Mouse (Mus musculus) kidney, embryonic 16.5 days (tissue): ENCODE data around the gene Ofcc1. TPM values are rescaled to one million over a fixed set of nuclear protein-coding genes. Genes with fewer than 3 reads are reported as not detected.

Experiments
- ATAC-seq: fragments of 200-750 bp; cut with Nextera tagmentation; 2 replicates; pipeline ENCODE4 v1.8.0; 2017; ENCODE audit warnings: moderate TSS enrichment; ENCODE audit not compliant: low FRiP score, low TSS enrichment
- H3K27ac ChIP-seq: fragments of 300-500 bp; sonication (generic); 2 replicates; pipeline ENCODE4 v1.5.1; 2014; ENCODE audit warnings: low read length
- H3K27me3 ChIP-seq: fragments of 300-500 bp; sonication (generic); 2 replicates; pipeline ENCODE4 v1.6.1; 2014; ENCODE audit warnings: low read length, control low read depth, mixed read lengths; ENCODE audit not compliant: insufficient read depth
- H3K36me3 ChIP-seq: fragments of 300-500 bp; sonication (generic); 2 replicates; pipeline ENCODE4 v1.6.1; 2014; ENCODE audit warnings: low read length, control low read depth, mixed read lengths; ENCODE audit not compliant: insufficient read depth
- H3K4me1 ChIP-seq: fragments of 300-500 bp; sonication (generic); 2 replicates; pipeline ENCODE4 v1.6.1; 2014; ENCODE audit warnings: low read length, control low read depth, mixed read lengths; ENCODE audit not compliant: insufficient read depth
- H3K4me2 ChIP-seq: fragments of 300-500 bp; sonication (generic); replicated peaks from 2 replicates; pipeline ENCODE4 v1.6.1; 2014; ENCODE audit warnings: low read depth, low read length
- H3K4me3 ChIP-seq: fragments of 300-500 bp; sonication (generic); 2 replicates; pipeline ENCODE4 v1.5.1; 2014; ENCODE audit warnings: mild to moderate bottlenecking, low read length
- H3K9ac ChIP-seq: fragments of 300-500 bp; sonication (generic); replicated peaks from 2 replicates; pipeline ENCODE4 v1.6.1; 2014; ENCODE audit warnings: low read length
- H3K9me3 ChIP-seq: fragments of 300-500 bp; sonication (generic); 2 replicates; pipeline ENCODE4 v1.6.1; 2016; ENCODE audit warnings: low read length, control low read depth
- WGBS: fragments of 180-500 bp; shearing (Covaris S2); extraction: QIAGEN DNeasy Blood & Tissue Kit; methylation state at CpG from one replicate; pipeline ENCODE4 v1.1.7; 2014; 5-methylcytosine and 5-hydroxymethylcytosine counted together
- polyA plus RNA-seq: library from polyadenylated mRNA; unstranded; fragments of >200 nt; fragmentation: Nextera tagmentation; extraction: Ambion mirVana; gene quantifications from 2 replicates; pipeline ENCODE4 v1.2.1, GENCODE M21; 2015

Gene Ofcc1
- 0.15 TPM in 1 of 2 replicates, not detected in the other for polyA plus RNA-seq

DNA sequence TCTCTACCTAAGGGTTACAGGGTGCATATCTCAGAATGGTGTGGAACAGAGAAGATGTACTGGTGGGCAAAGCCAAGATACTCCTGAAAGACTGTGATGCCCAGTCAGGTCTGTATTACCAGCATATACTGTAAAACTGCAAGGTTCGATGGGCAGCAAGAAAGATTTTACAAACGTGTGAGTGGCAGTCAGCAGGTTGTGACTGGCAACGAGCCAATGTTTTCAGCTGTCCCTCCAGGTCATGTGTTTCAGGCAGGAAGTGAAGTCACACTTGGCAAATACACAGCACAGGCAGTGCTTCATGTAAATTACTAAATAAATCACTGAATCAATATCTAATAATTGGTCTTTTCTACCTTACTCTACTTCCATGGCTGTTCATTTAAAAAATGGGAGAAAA lies at the start of gene Ofcc1:
Gene Ofcc1 (minus strand): TSS at position 163 of the 400 bp plus-strand sequence.
- Histone ChIP-seq H3K36me3 (no peaks in the 10 kb centered on the region), H3K9me3 (no peaks in the 10 kb centered on the region), H3K4me2 (no peak within 1 kb of the TSS), H3K9ac (no peak within 1 kb of the TSS), H3K27ac (no peak within 1 kb of the TSS), H3K4me1 (0 out of 2 replicates have a peak, but pooled peaks cover 5% of the 10 kb centered on the region), H3K4me3 (no peak within 1 kb of the TSS), H3K27me3 (no peaks in the 10 kb centered on the region)
- ATAC-seq, result no peak
- 43% methylated on average over 3 of the region's 3 CpGs for WGBS

- no peaks in the 10 kb centered on the region for H3K36me3 ChIP-seq
- H3K9me3 ChIP-seq, result no peaks in the 10 kb centered on the region
- H3K4me1 ChIP-seq, result peaks cover 6% of the 10 kb centered on the region; the same call in 1 of the 2 replicates
- H3K27ac ChIP-seq, result no peak overlapping the region
- 71% methylated on average over 8 of the region's 8 CpGs for WGBS
- no peak overlapping the region for H3K4me2 ChIP-seq
- ATAC-seq, result no peak
- H3K9ac ChIP-seq, result no peak overlapping the region
- no peak overlapping the region for H3K4me3 ChIP-seq
- no peaks in the 10 kb centered on the region for H3K27me3 ChIP-seq
Measured at GRCm38 (mm10) chr13:40390120-40390519, 28.9 kb upstream of the Ofcc1 start.

GRCm38 (mm10) chr13:40387446-40387845 lies 26.2 kb upstream of the Ofcc1 start:
- no peaks in the 10 kb centered on the region for H3K36me3 ChIP-seq
- peaks cover 11% of the 10 kb centered on the region for H3K4me1 ChIP-seq
- H3K27ac ChIP-seq, result no peak overlapping the region
- H3K27me3 ChIP-seq, result no peaks in the 10 kb centered on the region
- WGBS, result 55% methylated on average over 4 of the region's 4 CpGs
- H3K9ac ChIP-seq, result no peak overlapping the region
- H3K4me2 ChIP-seq, result no peak overlapping the region
- no peak for ATAC-seq
- H3K9me3 ChIP-seq, result no peaks in the 10 kb centered on the region
- no peak overlapping the region for H3K4me3 ChIP-seq

DNA sequence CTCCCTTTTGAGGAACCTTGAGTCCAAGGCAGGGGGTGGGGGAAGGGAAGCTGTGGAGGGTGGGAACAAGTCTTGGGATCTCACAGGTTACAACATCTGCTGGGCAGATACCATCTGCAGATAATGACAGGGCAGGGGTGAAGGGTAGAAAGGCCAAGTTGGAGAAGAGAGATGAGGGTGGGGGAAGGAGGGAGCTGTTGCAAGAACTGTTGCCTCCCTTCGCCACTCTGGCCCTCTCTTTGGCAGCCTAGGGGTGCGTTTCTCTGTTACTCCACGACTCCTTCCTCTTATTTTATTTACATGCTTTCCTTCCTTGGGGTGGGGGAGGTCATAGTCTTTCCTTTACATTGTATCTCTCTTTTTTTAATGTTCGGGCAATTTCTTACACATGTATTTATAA lies 23.7 kb upstream of the Ofcc1 start:
- 49% methylated on average over 4 of the region's 4 CpGs for WGBS
- Histone ChIP-seq H3K4me3 (no peak overlapping the region), H3K27ac (no peak overlapping the region), H3K9ac (no peak overlapping the region), H3K27me3 (no peaks in the 10 kb centered on the region), H3K9me3 (peaks cover under 1% of the 10 kb centered on the region; the same call in 1 of the 2 replicates), H3K4me1 (peaks cover 11% of the 10 kb centered on the region), H3K4me2 (no peak overlapping the region), H3K36me3 (no peaks in the 10 kb centered on the region)
- no peak for ATAC-seq

GRCm38 (mm10) chr13:40376773-40377172 lies 15.5 kb upstream of the Ofcc1 start:
- Histone ChIP-seq H3K27ac (no peak overlapping the region), H3K9me3 (peaks cover 4% of the 10 kb centered on the region), H3K4me1 (no peaks in the 10 kb centered on the region), H3K4me3 (no peak overlapping the region), H3K27me3 (no peaks in the 10 kb centered on the region), H3K36me3 (no peaks in the 10 kb centered on the region), H3K9ac (no peak overlapping the region), H3K4me2 (no peak overlapping the region)
- WGBS, result 37% methylated on average over 5 of the region's 5 CpGs
- peak; percentile 88 for ATAC-seq

- no peaks in the 10 kb centered on the region for H3K4me1 ChIP-seq
- H3K36me3 ChIP-seq, result no peaks in the 10 kb centered on the region
- WGBS, result 89% methylated on average over 11 of the region's 11 CpGs
- no peak overlapping the region for H3K9ac ChIP-seq
- no peak overlapping the region for H3K4me2 ChIP-seq
- H3K4me3 ChIP-seq, result no peak overlapping the region
- ATAC-seq, result no peak
- H3K27me3 ChIP-seq, result no peaks in the 10 kb centered on the region
- no peak overlapping the region for H3K27ac ChIP-seq
- H3K9me3 ChIP-seq, result peaks cover 4% of the 10 kb centered on the region; the same call in 1 of the 2 replicates
Measured at GRCm38 (mm10) chr13:40366762-40367161, 5.5 kb upstream of the Ofcc1 start.

DNA sequence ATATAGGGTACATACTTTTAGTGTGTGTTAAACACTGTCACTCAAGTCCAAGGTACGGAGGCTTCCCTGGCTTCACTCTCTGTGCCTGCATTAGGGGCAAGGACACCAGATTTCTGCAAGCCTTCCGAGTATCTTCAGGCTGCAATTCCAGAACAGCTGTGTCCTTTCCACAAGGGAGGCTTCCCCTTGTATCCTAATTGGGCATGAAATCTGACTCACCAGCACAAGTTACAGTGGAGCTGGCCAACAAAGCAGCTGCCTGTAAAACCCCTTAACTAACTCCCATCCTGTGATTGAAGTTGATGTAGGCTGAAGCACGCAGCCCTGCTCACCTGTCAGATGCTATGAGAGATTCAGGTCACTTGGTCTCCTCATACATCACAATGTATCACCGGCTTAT lies 3.6 kb upstream of the Ofcc1 start:
- Histone ChIP-seq H3K9ac (no peak overlapping the region), H3K4me3 (no peak overlapping the region), H3K9me3 (no peaks in the 10 kb centered on the region), H3K27ac (no peak overlapping the region), H3K27me3 (no peaks in the 10 kb centered on the region), H3K4me2 (no peak overlapping the region), H3K4me1 (0 out of 2 replicates have a peak, but pooled peaks cover 5% of the 10 kb centered on the region), H3K36me3 (no peaks in the 10 kb centered on the region)
- 25% methylated on average over 4 of the region's 4 CpGs for WGBS
- no peak for ATAC-seq

DNA sequence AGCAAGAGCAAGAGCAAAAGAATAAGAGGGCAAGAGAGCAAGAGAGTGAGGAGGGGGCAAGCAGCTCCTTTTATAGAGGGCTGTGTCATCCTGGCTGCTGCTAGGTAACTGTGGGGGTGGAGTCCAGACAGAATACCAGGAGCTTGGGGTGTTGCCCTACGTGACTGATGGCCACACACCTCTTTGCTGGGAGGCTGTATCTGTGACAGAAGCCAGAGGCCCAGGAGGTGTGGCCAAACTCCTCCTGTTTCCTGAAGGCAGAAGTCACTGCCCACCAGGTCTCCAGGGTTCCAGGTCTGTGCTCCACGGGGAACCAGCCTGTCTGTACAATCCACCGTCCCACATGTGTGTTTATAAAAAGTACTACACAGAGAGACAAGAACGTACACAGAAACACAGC lies 558 bp downstream of the Ofcc1 start:
- H3K4me3 ChIP-seq, result no peak overlapping the region
- no peak overlapping the region for H3K9ac ChIP-seq
- H3K4me2 ChIP-seq, result no peak overlapping the region
- H3K36me3 ChIP-seq, result no peaks in the 10 kb centered on the region
- H3K9me3 ChIP-seq, result no peaks in the 10 kb centered on the region
- 0 out of 2 replicates have a peak, but pooled peaks cover 5% of the 10 kb centered on the region for H3K4me1 ChIP-seq
- no peak overlapping the region for H3K27ac ChIP-seq
- 46% methylated on average over 4 of the region's 4 CpGs for WGBS
- ATAC-seq, result no peak
- no peaks in the 10 kb centered on the region for H3K27me3 ChIP-seq

GRCm38 (mm10) chr13:40347045-40347444 lies 14.2 kb downstream of the Ofcc1 start:
- no peaks in the 10 kb centered on the region for H3K27me3 ChIP-seq
- H3K9ac ChIP-seq, result no peak overlapping the region
- H3K4me3 ChIP-seq, result no peak overlapping the region
- no peaks in the 10 kb centered on the region for H3K36me3 ChIP-seq
- no peak overlapping the region for H3K27ac ChIP-seq
- no peaks in the 10 kb centered on the region for H3K4me1 ChIP-seq
- H3K4me2 ChIP-seq, result no peak overlapping the region
- no peaks in the 10 kb centered on the region for H3K9me3 ChIP-seq
- 97% methylated on average over 2 of the region's 2 CpGs for WGBS
- ATAC-seq, result no peak

DNA sequence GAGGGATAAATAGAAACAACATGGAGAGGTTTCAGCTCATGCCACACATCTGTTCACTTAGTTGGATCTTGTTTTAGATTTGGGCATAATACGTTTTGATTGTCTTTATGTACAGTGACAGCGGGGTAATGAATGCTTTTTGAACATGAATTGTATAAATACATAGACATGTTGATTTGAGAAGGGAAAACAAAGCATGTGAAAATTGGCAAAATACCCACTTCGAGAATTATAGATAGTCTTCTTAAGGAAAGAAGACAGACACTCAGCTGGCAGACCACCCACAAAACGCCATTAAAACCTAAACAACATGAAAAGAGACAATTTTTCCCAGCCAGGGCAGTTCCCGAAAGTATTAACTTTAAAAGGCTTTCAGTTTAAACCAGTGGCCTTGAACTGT lies 37.9 kb downstream of the Ofcc1 start:
- Histone ChIP-seq H3K4me2 (no peak overlapping the region), H3K9ac (no peak overlapping the region), H3K27ac (no peak overlapping the region), H3K27me3 (no peaks in the 10 kb centered on the region), H3K4me3 (no peak overlapping the region), H3K36me3 (no peaks in the 10 kb centered on the region), H3K4me1 (no peaks in the 10 kb centered on the region), H3K9me3 (no peaks in the 10 kb centered on the region)
- 79% methylated on average over 5 of the region's 5 CpGs for WGBS
- ATAC-seq, result no peak
